Mouse (Mus musculus): Measurements from ENCODE around the gene Maml2. TPM values are rescaled to one million over a fixed set of nuclear protein-coding genes. Genes with fewer than 3 reads are reported as not detected.
"Not testable (repeated sequence)": the region's sequence is repeated elsewhere in the genome, so short reads cannot be mapped to it uniquely, and the experiment has no call there.

The Maml2 gene
- total RNA-seq, 2 experiments from 2014 or later: 26.1 to 34.6 TPM

GRCm38 (mm10) chr9:13704917-13705316 is 407.2 kb downstream of the Maml2 start:
- no peak for TF ChIP-seq CTCF (conservative IDR thresholded peaks at IDR 0.05)
- H3K27ac ChIP-seq: no peak overlapping the region
- no peak overlapping the region for H3K4me3 ChIP-seq
- DNase-seq (ENCODE audit: low spot score in 2 of 2): no peak

- no peak for TF ChIP-seq CTCF (conservative IDR thresholded peaks at IDR 0.05)
- no peak overlapping the region for H3K4me3 ChIP-seq
- DNase-seq (ENCODE audit: low spot score in 2 of 2): no peak
- no peak overlapping the region for H3K27ac ChIP-seq
Observed at GRCm38 (mm10) chr9:13707066-13707555, 409.4 kb downstream of the Maml2 start.

GRCm38 (mm10) chr9:13709436-13709835 is 411.7 kb downstream of the Maml2 start:
- DNase-seq (ENCODE audit: low spot score in 2 of 2): no peak
- no peak for TF ChIP-seq CTCF (conservative IDR thresholded peaks at IDR 0.05)
- Histone ChIP-seq H3K4me3 (no peak overlapping the region), H3K27ac (no peak overlapping the region)

GRCm38 (mm10) chr9:13715891-13716290 is 418.1 kb downstream of the Maml2 start:
- H3K27ac ChIP-seq; H3K4me3 ChIP-seq; DNase-seq (ENCODE audit: low spot score in 2 of 2): not testable (repeated sequence)

- TF ChIP-seq CTCF (conservative IDR thresholded peaks at IDR 0.05): peak; percentile 95
- H3K27ac ChIP-seq: no peak overlapping the region
- H3K4me3 ChIP-seq: no peak overlapping the region
- peak; percentile 81 to 82 for DNase-seq (ENCODE audit: low spot score in 2 of 2)
Observed at GRCm38 (mm10) chr9:13716316-13717099, 418.8 kb downstream of the Maml2 start.

- no peak for DNase-seq (ENCODE audit: low spot score in 2 of 2)
- no peak for TF ChIP-seq CTCF (conservative IDR thresholded peaks at IDR 0.05)
- H3K4me3 ChIP-seq: peak within 1 kb of the TSS; percentile 94
- peak within 1 kb of the TSS; percentile 97 for H3K27ac ChIP-seq
Observed at GRCm38 (mm10) chr9:13748404-13748797, 450.6 kb downstream of the Maml2 start, which contains the start of gene Mtmr2. Mtmr2 (plus strand) TSS chr9:13748410.

- TF ChIP-seq CTCF (conservative IDR thresholded peaks at IDR 0.05): no peak
- peak overlapping the region; percentile 94 for H3K4me3 ChIP-seq
- H3K27ac ChIP-seq: peak overlapping the region; percentile 97
Observed at GRCm38 (mm10) chr9:13748798-13749674, 451.3 kb downstream of the Maml2 start.

GRCm38 (mm10) chr9:13749675-13749998 is 451.9 kb downstream of the Maml2 start:
- no peak for TF ChIP-seq CTCF (conservative IDR thresholded peaks at IDR 0.05)
- H3K27ac ChIP-seq: peak overlapping the region; percentile 97
- peak overlapping the region; percentile 94 for H3K4me3 ChIP-seq
- no peak for DNase-seq (ENCODE audit: low spot score in 2 of 2)

More at GRCm38 (mm10) chr9:13748798-13749674, 451.3 kb downstream of the Maml2 start:
- peak; percentile 95 to 97 for DNase-seq (ENCODE audit: low spot score in 2 of 2)

GRCm38 (mm10) chr9:13752543-13752942 is 454.8 kb downstream of the Maml2 start:
- TF ChIP-seq CTCF (conservative IDR thresholded peaks at IDR 0.05): no peak
- Histone ChIP-seq H3K27ac (peak overlapping the region; percentile 54; the same call in 1 of the 2 replicates), H3K4me3 (no peak overlapping the region)
- no peak for DNase-seq (ENCODE audit: low spot score in 2 of 2)

Small RNA genes within 50 kb of the gene (microRNA-seq; reads per million reads assigned to microRNA genes)
- 0 reads per million in 2 experiments for gene Gm22643

Other genes starting within 250 kb of the Maml2 start
- gene Jrkl, start 52.1 kb upstream of the Maml2 start, total RNA-seq (2021): 1 to 10 TPM; 8.6 to 9.2 TPM
- 10 to 100 TPM; 14.1 to 17.9 TPM for gene Ccdc82, start 51.0 kb upstream of the Maml2 start, total RNA-seq (2021)
- not detected for gene Gm17571, start 148.8 kb downstream of the Maml2 start, total RNA-seq (2021)